Mouse (Mus musculus) skeletal muscle tissue, postnatal 0 days (tissue): ENCODE measurements around the gene Olig2. TPM values are rescaled to one million over a fixed set of nuclear protein-coding genes. Genes with fewer than 3 reads are reported as not detected.

Experiments used
- polyA plus RNA-seq: library from polyadenylated mRNA; unstranded; fragments of >200 nt; fragmentation: Nextera tagmentation; extraction: Ambion mirVana; gene quantifications from 2 replicates; pipeline ENCODE4 v1.2.1, GENCODE M21; 2015

Gene Olig2
- not detected in 2 replicates for polyA plus RNA-seq

GRCm38 (mm10) chr16:91225233-91226037 is at the start of gene Olig2:
Gene Olig2 (plus strand): TSS chr16:91225457.

DNA sequence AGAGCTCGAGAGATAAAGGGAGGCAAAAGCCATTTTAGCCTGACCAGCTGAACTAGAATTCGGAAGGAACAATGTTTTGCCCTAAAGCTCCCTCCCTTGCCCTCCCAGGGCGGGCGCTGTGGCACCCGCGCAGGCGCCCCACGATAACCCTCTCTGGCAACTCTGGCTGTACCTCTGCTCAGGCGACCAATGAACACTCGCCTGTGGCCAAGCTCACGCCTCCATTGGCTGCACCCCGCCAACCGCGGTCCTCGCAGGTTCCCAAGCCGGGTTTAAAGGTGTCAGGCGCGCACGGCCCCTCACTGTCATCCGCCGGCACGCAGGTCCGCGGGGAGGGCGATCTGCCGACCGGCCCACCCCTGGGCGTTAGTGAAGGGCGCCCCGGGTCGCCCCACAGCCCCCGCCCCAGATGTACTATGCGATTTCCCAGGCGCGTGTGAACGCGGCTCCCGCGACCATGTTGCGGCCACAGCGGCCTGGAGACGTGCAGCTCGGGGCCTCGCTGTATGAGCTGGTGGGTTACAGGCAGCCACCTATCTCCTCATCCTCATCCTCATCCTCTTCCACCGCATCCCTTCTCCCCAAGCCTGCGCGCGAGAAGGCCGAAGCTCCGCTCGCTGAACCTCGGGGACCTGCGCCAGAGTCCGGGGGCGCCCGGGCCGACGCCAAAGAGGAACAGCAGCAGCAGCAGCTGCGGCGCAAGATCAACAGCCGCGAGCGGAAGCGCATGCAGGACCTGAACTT is 44.4 kb downstream of the Olig2 start, which contains the start of gene Olig1:
Olig1 (plus strand) TSS at position 305 of the 744 bp plus-strand sequence.

Other genes with a start within 250 kb of the Olig2 start
- gene Synj1, start 214.1 kb upstream of the Olig2 start, polyA plus RNA-seq, result 4.3 and 4.9 TPM in 2 replicates
- gene Paxbp1, start 180.9 kb upstream of the Olig2 start, polyA plus RNA-seq, result 16.3 and 17.2 TPM in 2 replicates
- 1.3 and 1.6 TPM in 2 replicates for gene 4932438H23Rik, start 130.3 kb upstream of the Olig2 start, polyA plus RNA-seq
- gene Olig1, start 44.3 kb downstream of the Olig2 start, polyA plus RNA-seq, result not detected in 2 replicates
- 40.4 and 44.8 TPM in 2 replicates for gene Ifnar2, start 147.3 kb downstream of the Olig2 start, polyA plus RNA-seq
- not detected in 2 replicates for gene Gm21970, start 166.3 kb downstream of the Olig2 start, polyA plus RNA-seq
- 32.1 and 34.0 TPM in 2 replicates for gene Il10rb, start 180.7 kb downstream of the Olig2 start, polyA plus RNA-seq